Mouse (Mus musculus) CH12.LX (cell line): ENCODE results near the gene Exoc6.

Experiments used
- CTCF ChIP-seq, 2 experiments: IDR thresholded peaks in 1 of 2; conservative IDR thresholded peaks in 1 of 2; 2 replicates each; pipeline ENCODE4 v1.5.1; 2011 to 2012; ENCODE audit warnings: low read depth in 2 of 2, low read length in 2 of 2, improper control_type of control experiment in 1 of 2, inconsistent platforms in 1 of 2, mild to moderate bottlenecking in 1 of 2, moderate library complexity in 1 of 2
- GABPA ChIP-seq: IDR thresholded peaks from 2 replicates; pipeline ENCODE4 v1.6.1; 2012; ENCODE audit warnings: low read depth, low read length, improper control_type of control experiment, inconsistent platforms; ENCODE audit not compliant: insufficient replicate concordance
- HCFC1 ChIP-seq: IDR thresholded peaks from 2 replicates; pipeline ENCODE4 v1.6.1; 2012; ENCODE audit warnings: low read depth, mild to moderate bottlenecking, inconsistent platforms, low read length, improper control_type of control experiment
- TBP ChIP-seq: conservative IDR thresholded peaks from 2 replicates; pipeline ENCODE4 v1.6.1; 2011; ENCODE audit warnings: low read depth, low read length, improper control_type of control experiment
- ZKSCAN1 ChIP-seq: IDR thresholded peaks from 2 replicates; pipeline ENCODE4 v1.6.1; 2012; ENCODE audit warnings: low read depth, inconsistent platforms, low read length, improper control_type of control experiment, borderline replicate concordance
- ZMIZ1 ChIP-seq: IDR thresholded peaks from 2 replicates; pipeline ENCODE4 v1.6.1; 2012; ENCODE audit warnings: low read depth, mild to moderate bottlenecking, inconsistent platforms, low read length, improper control_type of control experiment

GRCm38 (mm10) chr19:37698273-37699160 lies 148.3 kb downstream of the Exoc6 start:
- TF ChIP-seq GABPA = no peak
- no peak for TF ChIP-seq TBP
- no peak for TF ChIP-seq CTCF (conservative IDR thresholded peaks at IDR 0.05 in 1 of 2, IDR thresholded peaks at IDR 0.05 in 1 of 2; ENCODE audit: low read depth in 2 of 2, low read length in 2 of 2)
- TF ChIP-seq HCFC1 = no peak
- no peak for TF ChIP-seq ZKSCAN1
- no peak for TF ChIP-seq ZMIZ1
